Mouse (Mus musculus): ENCODE measurements around the gene Cdv3.

- TF ChIP-seq ZNF384 (IDR thresholded peaks at IDR 0.05; ENCODE audit: low read depth, low read length): no peak
- TF ChIP-seq MAFK (IDR thresholded peaks at IDR 0.05; ENCODE audit: insufficient read depth, low read depth, low read length): no peak
- no peak for TF ChIP-seq ZC3H11A (IDR thresholded peaks at IDR 0.05; ENCODE audit: borderline replicate concordance, low read depth, low read length)
- no peak for TF ChIP-seq HCFC1 (IDR thresholded peaks at IDR 0.05; ENCODE audit: borderline replicate concordance, insufficient read depth, low read length)
- TF ChIP-seq CHD2 (IDR thresholded peaks at IDR 0.05; ENCODE audit: low read depth, low read length): no peak
These were observed 37.8 kb upstream of the Cdv3 start for GRCm38 (mm10) chr9:103403331-103403973.
